Mouse (Mus musculus) embryonic facial prominence, embryonic 15.5 days (tissue): Measurements from ENCODE around the gene Sncb. TPM values are rescaled to one million over a fixed set of nuclear protein-coding genes. Genes with fewer than 3 reads are reported as not detected.

Source experiments
- ATAC-seq: fragments of 200-750 bp; cut with Nextera tagmentation; 2 replicates; pipeline ENCODE4 v1.8.0; 2017; ENCODE audit warnings: low read depth, moderate TSS enrichment; ENCODE audit not compliant: insufficient number of reproducible peaks, low FRiP score, low TSS enrichment
- H3K27ac ChIP-seq: fragments of 300-500 bp; sonication (generic); replicated peaks from 2 replicates; pipeline ENCODE4 v1.5.1; 2015; ENCODE audit warnings: mild to moderate bottlenecking, inconsistent platforms
- H3K27me3 ChIP-seq: fragments of 300-500 bp; sonication (generic); 2 replicates; pipeline ENCODE4 v1.6.1; 2015; ENCODE audit warnings: inconsistent platforms
- H3K36me3 ChIP-seq: fragments of 300-500 bp; sonication (generic); 2 replicates; pipeline ENCODE4 v1.6.1; 2015; ENCODE audit warnings: mild to moderate bottlenecking, inconsistent platforms
- H3K4me1 ChIP-seq: fragments of 300-500 bp; sonication (generic); 2 replicates; pipeline ENCODE4 v1.6.1; 2015; ENCODE audit warnings: inconsistent platforms
- H3K4me2 ChIP-seq: fragments of 300-500 bp; sonication (generic); replicated peaks from 2 replicates; pipeline ENCODE4 v1.6.1; 2015; ENCODE audit warnings: mild to moderate bottlenecking, inconsistent platforms
- H3K4me3 ChIP-seq: fragments of 300-500 bp; sonication (generic); replicated peaks from 2 replicates; pipeline ENCODE4 v1.5.1; 2015; ENCODE audit warnings: mild to moderate bottlenecking, inconsistent platforms
- H3K9ac ChIP-seq: fragments of 300-500 bp; sonication (generic); 2 replicates; pipeline ENCODE4 v1.6.1; 2015; ENCODE audit warnings: inconsistent platforms
- H3K9me3 ChIP-seq: fragments of 300-500 bp; sonication (generic); replicated peaks from 2 replicates; pipeline ENCODE4 v1.6.1; 2016; ENCODE audit warnings: inconsistent platforms
- WGBS: fragments of 180-500 bp; shearing (Covaris S2); methylation state at CpG from one replicate; pipeline ENCODE4 v1.1.7; 2015; 5-methylcytosine and 5-hydroxymethylcytosine counted together
- polyA plus RNA-seq: library from polyadenylated mRNA; unstranded; fragments of >200 nt; fragmentation: Nextera tagmentation; extraction: Ambion mirVana; gene quantifications from 2 replicates; pipeline ENCODE4 v1.2.1, GENCODE M21; 2015

The Sncb gene
- polyA plus RNA-seq, 1 experiment from 2014 or later: 0.28 TPM

DNA sequence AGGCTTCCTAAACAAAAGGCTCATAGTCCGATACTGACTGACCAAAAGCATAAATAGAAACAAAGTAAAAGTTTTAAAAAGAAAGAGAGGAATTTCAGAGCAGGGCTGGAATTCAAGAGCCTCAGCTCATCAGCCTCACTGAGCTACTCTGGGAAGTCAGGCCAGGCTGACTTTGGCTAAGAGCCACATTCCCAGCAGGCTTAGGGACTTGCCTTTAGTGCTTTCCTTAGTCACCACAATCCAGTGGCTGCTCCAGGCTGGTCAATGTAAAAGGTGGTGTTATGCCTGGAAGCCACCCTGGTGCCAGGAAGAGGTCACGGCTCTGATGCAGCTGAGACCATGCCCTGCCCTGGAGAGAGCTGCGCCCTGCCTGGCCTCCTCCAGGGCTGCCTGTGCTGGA is 14.2 kb upstream of the Sncb start:
- Histone ChIP-seq H3K9ac (no peak overlapping the region), H3K36me3 (no peaks in the 10 kb centered on the region), H3K4me1 (peaks cover 4% of the 10 kb centered on the region; the same call in 1 of the 2 replicates), H3K27ac (no peak overlapping the region), H3K27me3 (no peaks in the 10 kb centered on the region), H3K4me3 (no peak overlapping the region), H3K9me3 (no peaks in the 10 kb centered on the region), H3K4me2 (no peak overlapping the region)
- WGBS: 76% methylated on average over 3 of the region's 3 CpGs
- ATAC-seq: no peak

DNA sequence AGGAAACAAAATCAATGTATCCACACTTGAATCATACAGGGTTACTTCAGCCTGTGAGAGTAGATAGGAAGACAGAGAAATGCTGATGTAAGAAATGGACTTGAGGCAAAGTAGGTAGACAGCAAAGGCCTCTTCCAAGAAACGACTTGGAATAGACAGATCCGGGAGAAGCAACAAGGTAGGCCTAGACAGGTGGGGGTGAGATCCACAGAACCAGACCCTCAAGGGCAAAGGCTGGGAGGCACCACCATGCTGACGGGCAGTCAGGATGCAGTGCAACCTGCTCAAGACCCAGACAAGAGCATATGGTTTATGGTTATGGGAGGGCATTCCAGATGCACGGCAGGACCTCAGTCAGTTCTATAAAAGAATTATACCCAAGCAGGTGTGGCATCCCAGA is 617 bp upstream of the Sncb start:
- no peak for ATAC-seq
- H3K27me3 ChIP-seq: peaks cover 60% of the 10 kb centered on the region
- WGBS: 78% methylated on average over 4 of the region's 4 CpGs
- no peaks in the 10 kb centered on the region for H3K9me3 ChIP-seq
- no peak overlapping the region for H3K4me3 ChIP-seq
- H3K4me2 ChIP-seq: no peak overlapping the region
- H3K27ac ChIP-seq: no peak overlapping the region
- H3K36me3 ChIP-seq: no peaks in the 10 kb centered on the region
- no peak overlapping the region for H3K9ac ChIP-seq
- H3K4me1 ChIP-seq: peaks cover 12% of the 10 kb centered on the region

DNA sequence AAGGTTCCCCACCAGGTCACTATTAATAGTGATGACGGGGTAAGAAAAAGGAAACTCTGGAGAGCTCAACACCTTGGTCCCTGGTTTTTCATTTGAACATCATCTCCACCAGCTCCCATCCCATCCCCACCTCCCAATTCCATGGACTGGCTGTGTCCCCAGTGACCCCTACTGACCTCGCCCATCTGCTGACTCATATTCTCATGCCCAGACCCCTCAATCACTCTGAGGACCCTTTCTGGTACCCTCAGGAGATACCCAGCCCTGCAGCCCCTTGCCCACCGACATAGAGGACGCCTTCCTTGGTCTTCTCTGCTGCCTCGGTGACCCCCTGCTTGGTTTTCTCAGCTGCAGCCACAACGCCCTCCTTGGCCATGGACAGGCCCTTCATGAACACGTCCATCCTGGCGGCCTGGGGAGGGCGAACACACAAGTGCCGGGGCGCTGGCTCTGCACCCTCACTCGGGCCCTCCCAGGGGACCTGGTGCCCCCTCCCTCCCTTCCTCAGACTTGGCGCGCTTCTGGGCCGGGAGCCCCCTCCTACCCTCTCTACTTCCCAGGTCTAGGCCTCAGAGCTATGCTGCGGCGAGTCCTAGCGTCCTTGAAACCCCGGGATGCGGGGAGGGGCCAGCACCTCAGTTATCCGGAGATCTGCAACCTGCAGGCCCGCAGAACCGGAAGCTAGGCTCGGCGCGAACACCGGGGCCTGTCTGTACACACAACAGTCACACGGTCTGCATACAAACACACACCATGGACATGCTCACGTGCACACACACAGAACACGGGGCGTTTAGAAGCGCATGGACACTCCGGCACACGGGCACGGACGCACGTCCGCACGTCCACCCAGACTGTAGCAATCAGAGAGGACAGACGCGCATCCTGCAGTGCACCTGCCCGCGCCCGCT is 859 bp downstream of the Sncb start:
- peak overlapping the region; percentile 34 for H3K4me3 ChIP-seq
- 4% methylated on average over 44 of the region's 44 CpGs for WGBS
- H3K36me3 ChIP-seq: no peaks in the 10 kb centered on the region
- peak overlapping the region; percentile 47 for H3K4me2 ChIP-seq
- ATAC-seq: no peak
- H3K27ac ChIP-seq: no peak overlapping the region
- peaks cover 70% of the 10 kb centered on the region for H3K27me3 ChIP-seq
- peaks cover 12% of the 10 kb centered on the region for H3K4me1 ChIP-seq
- H3K9ac ChIP-seq: no peak overlapping the region
- no peaks in the 10 kb centered on the region for H3K9me3 ChIP-seq

DNA sequence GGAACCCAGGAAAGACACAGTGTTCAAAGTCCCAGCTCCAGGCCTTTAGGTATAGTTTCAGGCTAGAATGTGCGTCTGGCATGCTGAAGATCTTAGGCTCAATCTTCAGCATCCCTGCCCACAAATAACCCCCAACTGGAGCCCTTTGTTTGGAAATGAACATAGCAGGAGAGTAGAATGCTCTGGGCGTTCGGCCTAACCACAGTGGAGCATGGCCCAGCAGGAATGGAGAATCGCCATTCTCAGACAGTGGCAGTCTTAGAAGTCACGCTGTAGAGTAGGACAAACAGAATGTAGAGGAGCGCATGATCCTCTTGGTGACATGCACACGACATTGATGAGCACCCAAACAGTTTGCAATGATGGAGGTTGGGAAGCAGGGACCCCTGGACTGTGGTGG is 5.5 kb downstream of the Sncb start:
- Histone ChIP-seq H3K27me3 (peaks cover 76% of the 10 kb centered on the region), H3K9ac (no peak overlapping the region), H3K9me3 (no peaks in the 10 kb centered on the region), H3K36me3 (no peaks in the 10 kb centered on the region), H3K4me1 (peaks cover 24% of the 10 kb centered on the region), H3K4me2 (no peak overlapping the region), H3K27ac (no peak overlapping the region), H3K4me3 (no peak overlapping the region)
- no peak for ATAC-seq
- 70% methylated on average over 7 of the region's 7 CpGs for WGBS

DNA sequence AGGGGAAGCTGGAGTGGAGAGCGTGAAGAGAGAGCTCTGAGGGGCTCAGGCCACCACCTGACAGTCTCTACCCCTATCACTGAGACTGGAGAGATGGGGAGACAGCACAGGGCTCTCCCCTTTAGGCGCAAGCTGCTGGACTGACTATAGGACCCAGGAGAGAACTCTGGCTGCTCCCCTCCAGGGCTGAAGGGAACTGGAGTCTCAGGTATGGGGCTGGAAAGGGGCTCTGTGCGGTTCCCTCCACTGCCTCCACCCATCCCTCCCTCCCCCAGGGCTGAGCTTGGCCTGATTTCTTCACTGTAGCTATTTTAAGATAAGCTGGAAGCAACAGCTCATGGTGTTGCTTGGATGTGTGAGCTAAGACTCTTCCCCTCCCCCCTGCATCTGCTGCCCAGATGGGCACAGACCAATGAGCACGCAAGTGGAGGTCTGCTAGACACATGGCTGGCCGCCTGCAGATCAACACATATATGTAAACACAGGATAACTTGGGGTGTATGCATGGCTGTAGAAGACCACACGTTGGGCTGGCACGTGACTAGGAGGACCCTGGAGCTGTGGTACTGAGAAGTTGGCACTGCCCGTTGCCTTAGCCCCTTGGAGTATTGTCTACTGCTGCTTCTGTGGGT is 6.1 kb downstream of the Sncb start:
- H3K4me1 ChIP-seq: peaks cover 20% of the 10 kb centered on the region
- H3K36me3 ChIP-seq: no peaks in the 10 kb centered on the region
- H3K4me3 ChIP-seq: no peak overlapping the region
- H3K27ac ChIP-seq: no peak overlapping the region
- H3K9me3 ChIP-seq: no peaks in the 10 kb centered on the region
- no peak for ATAC-seq
- no peak overlapping the region for H3K9ac ChIP-seq
- H3K27me3 ChIP-seq: peaks cover 72% of the 10 kb centered on the region
- 43% methylated on average over 8 of the region's 8 CpGs for WGBS
- no peak overlapping the region for H3K4me2 ChIP-seq

DNA sequence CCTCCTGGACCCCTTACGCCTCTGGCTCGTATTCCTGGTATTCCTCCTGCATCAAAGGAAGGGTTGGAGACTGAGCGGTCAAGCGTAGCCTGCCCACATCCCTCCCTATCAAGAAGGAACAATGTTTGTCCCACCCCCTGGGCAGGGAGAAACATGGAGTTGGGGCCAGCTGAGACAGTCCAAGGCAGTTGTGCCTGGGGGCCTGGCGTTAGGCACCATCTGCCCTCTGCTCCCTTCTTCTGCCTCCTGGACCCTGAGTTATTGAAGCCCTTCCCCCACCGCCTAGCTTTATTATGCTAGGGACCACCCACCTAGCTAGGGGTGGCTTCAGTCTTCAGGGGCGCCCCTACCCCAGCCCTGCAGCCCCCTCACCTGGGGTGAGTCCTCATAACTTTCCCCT is 6.9 kb downstream of the Sncb start:
- 11% methylated on average over 7 of the region's 7 CpGs for WGBS
- Histone ChIP-seq H3K36me3 (no peaks in the 10 kb centered on the region), H3K4me2 (no peak overlapping the region), H3K27me3 (peaks cover 69% of the 10 kb centered on the region), H3K4me1 (peaks cover 20% of the 10 kb centered on the region), H3K4me3 (no peak overlapping the region), H3K9ac (no peak overlapping the region), H3K27ac (no peak overlapping the region), H3K9me3 (no peaks in the 10 kb centered on the region)
- ATAC-seq: no peak

DNA sequence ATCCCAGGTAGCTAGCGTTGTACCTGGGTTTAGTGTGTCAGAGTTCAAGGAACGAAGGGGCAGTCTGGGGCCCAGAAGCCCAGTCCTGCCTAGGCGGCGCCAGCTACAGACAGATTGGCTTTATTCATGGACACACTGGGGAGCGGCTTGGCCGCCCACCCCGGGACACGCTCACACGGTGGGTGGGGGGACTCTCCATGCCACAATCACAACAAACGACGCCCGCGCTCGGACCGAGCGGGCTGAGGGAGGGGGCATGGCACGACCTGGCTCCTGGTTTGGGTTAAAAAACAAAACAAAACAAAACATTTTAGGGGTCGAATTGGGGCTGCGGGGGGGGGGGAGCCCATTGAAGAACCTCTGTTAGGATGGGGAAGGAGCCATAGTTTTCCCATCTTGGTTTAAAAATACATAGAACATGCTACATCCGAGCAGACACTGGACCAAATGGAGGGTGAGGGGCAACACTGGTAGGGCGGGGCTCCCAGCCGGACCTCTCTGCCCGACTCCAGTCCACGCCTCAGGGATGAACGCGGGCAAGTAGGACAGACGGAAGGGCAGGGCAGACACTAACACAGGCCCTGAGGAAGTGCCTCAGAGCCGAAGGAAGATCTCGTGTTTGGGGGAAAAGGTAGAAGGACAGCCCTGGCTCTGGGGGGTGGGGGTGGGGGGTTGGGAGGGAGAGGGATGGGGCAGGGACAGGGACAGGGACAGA is 7.5 kb downstream of the Sncb start:
- H3K4me2 ChIP-seq: peak overlapping the region; percentile 59
- peak; percentile 31 for ATAC-seq
- peak overlapping the region; percentile 40 for H3K4me3 ChIP-seq
- WGBS: 2% methylated on average over 29 of the region's 29 CpGs
- H3K9ac ChIP-seq: no peak overlapping the region
- no peaks in the 10 kb centered on the region for H3K36me3 ChIP-seq
- peaks cover 20% of the 10 kb centered on the region for H3K4me1 ChIP-seq
- no peak overlapping the region for H3K27ac ChIP-seq
- peaks cover 63% of the 10 kb centered on the region for H3K27me3 ChIP-seq
- no peaks in the 10 kb centered on the region for H3K9me3 ChIP-seq

DNA sequence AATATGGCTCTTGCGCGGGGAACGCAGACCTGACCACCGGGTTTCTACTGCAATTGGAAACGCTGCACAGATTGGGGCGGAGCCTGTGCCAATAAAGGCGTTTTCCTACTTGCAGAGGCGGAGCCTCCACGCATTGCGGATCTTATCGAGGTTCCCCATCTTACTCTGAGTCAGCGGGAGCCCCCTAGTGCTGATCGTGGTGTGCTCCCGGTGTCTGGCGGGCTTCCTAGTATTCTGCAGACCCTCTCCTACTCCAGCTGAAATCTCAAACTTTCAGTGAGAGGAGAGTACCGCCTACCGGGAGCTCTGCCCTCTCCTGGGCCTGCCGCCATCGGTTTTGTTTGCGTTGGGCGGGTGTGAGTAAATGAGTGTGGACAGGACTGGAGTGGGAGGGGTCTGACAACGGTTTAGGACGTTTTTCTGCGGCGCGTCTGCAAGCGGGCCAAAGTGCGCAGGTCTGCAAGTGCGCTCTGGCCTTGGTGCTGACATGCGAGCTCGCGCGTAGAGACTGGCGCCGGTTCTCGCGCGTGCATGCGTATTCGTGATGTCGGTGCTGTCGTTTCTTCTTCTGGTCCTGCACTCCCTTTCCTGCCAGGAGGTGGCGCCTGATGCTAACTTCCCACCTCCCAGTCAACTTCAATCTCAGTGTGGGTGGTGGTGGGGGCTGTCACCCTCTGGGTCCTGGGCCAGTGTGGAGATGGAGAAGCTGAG is 8.2 kb downstream of the Sncb start:
- H3K4me3 ChIP-seq: peak overlapping the region; percentile 40
- peak overlapping the region; percentile 59 for H3K4me2 ChIP-seq
- WGBS: under 1% methylated on average over 43 of the region's 43 CpGs
- H3K27ac ChIP-seq: no peak overlapping the region
- no peaks in the 10 kb centered on the region for H3K9me3 ChIP-seq
- no peak overlapping the region for H3K9ac ChIP-seq
- H3K27me3 ChIP-seq: peaks cover 57% of the 10 kb centered on the region
- H3K36me3 ChIP-seq: no peaks in the 10 kb centered on the region
- H3K4me1 ChIP-seq: peaks cover 20% of the 10 kb centered on the region
- peak; percentile 78 for ATAC-seq

DNA sequence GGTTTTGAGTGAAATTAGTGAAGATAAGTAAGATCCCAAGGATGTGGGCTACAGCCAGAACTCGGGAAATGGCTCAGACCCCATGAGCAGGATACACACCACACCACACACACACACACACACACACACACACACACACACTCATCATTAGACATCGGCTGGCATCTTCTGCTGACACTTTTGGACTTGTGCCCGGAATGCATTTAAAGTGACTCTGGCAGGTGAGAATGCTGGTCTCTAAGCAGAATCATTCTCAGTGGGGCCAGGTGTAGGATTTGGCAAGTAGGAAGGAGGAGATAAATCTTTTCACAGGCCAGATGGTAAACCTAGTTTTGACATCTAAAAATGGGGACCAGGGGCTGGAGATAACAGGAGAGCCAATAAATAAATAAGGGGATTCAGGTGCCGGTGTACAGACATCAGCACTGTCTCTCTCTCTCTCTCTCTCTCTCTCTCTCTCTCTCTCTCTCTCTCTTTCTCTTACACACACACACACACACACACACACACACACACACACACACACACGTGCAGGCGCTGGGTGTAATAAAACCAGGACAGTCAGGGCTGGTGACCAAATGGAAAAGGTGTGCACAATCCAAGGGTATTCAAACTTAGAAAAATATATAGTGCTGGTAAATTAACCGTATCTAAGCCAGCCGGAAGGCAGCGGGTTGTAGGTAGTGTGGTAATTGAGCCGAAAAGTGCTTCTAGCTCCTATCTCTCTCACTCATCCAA is 9.1 kb downstream of the Sncb start:
- 38% methylated on average over 10 of the region's 10 CpGs for WGBS
- Histone ChIP-seq H3K27me3 (peaks cover 52% of the 10 kb centered on the region), H3K36me3 (no peaks in the 10 kb centered on the region), H3K4me2 (peak overlapping the region; percentile 59), H3K27ac (no peak overlapping the region), H3K9me3 (no peaks in the 10 kb centered on the region), H3K4me3 (no peak overlapping the region; the same call in 1 of the 2 replicates), H3K9ac (no peak overlapping the region), H3K4me1 (peaks cover 20% of the 10 kb centered on the region)
- no peak for ATAC-seq

DNA sequence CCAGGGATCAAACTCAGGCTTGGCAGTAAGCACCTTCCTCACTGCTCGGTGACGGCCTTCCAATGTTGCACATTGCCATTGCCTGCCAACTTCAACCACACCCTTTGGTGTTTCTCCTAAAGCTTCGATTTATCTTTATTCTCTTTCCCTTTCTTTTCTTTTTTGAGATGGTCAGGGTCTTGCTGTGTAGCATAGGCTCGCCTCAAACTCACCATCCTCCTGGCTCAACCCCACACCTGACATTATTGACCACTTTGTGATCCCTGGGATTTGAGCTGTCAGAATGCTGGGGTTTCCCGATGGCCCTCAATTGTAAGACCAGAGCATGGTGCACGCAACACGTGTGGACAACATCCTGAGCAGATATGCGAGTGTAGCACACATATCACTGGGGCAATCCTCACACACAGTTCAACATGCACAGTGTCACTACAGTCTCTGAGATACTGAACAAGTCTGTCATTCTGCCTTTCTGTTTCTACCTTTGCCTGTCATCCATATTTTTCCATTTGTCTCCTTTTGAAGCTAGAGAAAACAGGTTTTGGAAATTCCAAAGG is 10.2 kb downstream of the Sncb start:
- H3K4me3 ChIP-seq: no peak overlapping the region
- H3K9me3 ChIP-seq: no peaks in the 10 kb centered on the region
- H3K27ac ChIP-seq: no peak overlapping the region
- 84% methylated on average over 8 of the region's 8 CpGs for WGBS
- H3K9ac ChIP-seq: no peak overlapping the region
- peaks cover 46% of the 10 kb centered on the region for H3K27me3 ChIP-seq
- H3K36me3 ChIP-seq: no peaks in the 10 kb centered on the region
- peaks cover 20% of the 10 kb centered on the region for H3K4me1 ChIP-seq
- no peak overlapping the region for H3K4me2 ChIP-seq
- ATAC-seq: no peak
